Mouse (Mus musculus): ENCODE measurements at regions not wholly inside any gene's neighbourhood (a gene's known extent, or its start where the extent isn't known, plus 50 kb on each side); places are given as distances from the start of the nearest gene placed in this dataset.

DNA sequence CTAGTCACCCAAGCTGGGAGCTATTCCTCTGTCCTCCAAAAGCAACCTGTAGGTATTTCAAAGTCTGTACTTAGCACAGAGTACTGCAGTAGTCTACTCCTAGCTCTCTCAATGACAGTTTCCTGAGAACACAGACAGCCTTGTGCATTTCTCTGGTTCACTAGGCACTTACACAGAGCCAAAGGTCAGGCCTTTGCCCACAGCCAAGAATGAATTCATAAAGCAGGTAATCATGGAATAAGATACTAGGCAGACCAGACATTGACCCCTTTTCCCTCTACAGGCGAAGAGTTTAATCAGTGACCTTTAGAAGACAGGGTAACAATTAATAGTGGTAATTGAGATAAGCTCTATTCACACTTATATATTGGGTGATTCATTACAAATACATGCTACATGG is 233.8 kb upstream of the Gm26657 start:
- TF ChIP-seq ZNF384 (IDR thresholded peaks at IDR 0.05; ENCODE audit: low read depth, low read length), result no peak
- no peak for TF ChIP-seq ZC3H11A (IDR thresholded peaks at IDR 0.05; ENCODE audit: borderline replicate concordance, low read depth, low read length)
- TF ChIP-seq HCFC1 (IDR thresholded peaks at IDR 0.05; ENCODE audit: borderline replicate concordance, insufficient read depth, low read length), result no peak
- no peak for TF ChIP-seq CHD2 (IDR thresholded peaks at IDR 0.05; ENCODE audit: low read depth, low read length)
